Mouse (Mus musculus) embryonic fibroblast, embryonic 13.5 days (primary cell): ENCODE data around the gene Tubgcp6.

Experiments
- CTCF ChIP-seq: IDR thresholded peaks from 2 replicates; pipeline ENCODE4 v1.5.1; 2011; ENCODE audit warnings: mild to moderate bottlenecking, control low read depth, low read length, moderate library complexity, borderline replicate concordance; ENCODE audit not compliant: insufficient read depth
- POLR2A ChIP-seq: IDR thresholded peaks from 2 replicates; pipeline ENCODE4 v1.6.1; 2011; ENCODE audit warnings: low read depth, mild to moderate bottlenecking, control low read depth, low read length, moderate library complexity

DNA sequence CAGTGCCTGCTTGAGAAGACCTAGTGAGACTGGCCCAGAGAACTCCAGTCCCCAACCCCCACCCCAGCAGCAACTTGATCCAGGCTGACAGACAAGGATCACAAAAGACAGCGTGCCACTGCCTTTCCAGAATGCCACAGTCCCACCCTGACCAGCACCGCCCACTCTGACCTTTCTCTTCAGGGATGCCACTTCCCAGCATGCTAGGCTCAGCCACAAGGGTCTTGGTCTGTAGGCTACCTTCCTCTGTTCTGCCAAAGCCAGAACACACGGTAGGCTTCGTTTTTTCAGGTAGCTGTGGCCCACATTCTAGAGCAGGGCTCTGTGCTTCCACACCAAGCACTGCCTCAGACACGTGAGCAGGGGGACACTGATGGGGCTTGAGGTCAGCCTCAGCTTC is 20.3 kb downstream of the Tubgcp6 start:
- TF ChIP-seq CTCF: no peak
- TF ChIP-seq POLR2A: no peak
